Mouse (Mus musculus) cerebellum, postnatal 25 days (tissue): ENCODE measurements at regions not wholly inside any gene's neighbourhood (a gene's known extent, or its start where the extent isn't known, plus 50 kb on each side); places are given as distances from the start of the nearest gene placed in this dataset.

Experiments used
- DNase-seq, 2 experiments: peaks; one replicate each; pipeline ENCODE4 v3.0.0; 2021; ENCODE audit warnings: mixed read lengths in 2 of 2

- no peak for DNase-seq
Measured at GRCm38 (mm10) chr8:50802938-50803337, 1959.2 kb upstream of the Tenm3 start.

DNA sequence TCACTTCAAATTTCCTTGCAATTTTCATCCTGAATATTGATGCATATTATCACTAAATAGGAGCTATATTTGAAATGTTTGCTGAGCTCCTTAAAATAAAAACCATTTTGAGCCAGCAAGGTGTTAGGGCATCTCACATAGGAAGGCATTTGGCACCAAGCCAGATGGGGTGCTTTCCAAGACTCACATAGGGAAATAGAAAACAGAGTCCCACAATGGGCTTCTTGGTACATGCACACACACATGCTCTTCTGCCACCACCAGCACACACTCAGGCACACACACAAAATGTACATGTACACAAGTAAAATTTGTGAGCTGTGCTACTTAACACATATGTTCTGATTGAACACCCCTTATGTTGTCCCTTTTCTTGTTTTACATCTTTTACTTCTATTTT, 1943.7 kb upstream of the Tenm3 start:
- peak; percentile 33 to 62 for DNase-seq

GRCm38 (mm10) chr8:50770671-50771070, 1926.9 kb upstream of the Tenm3 start:
- DNase-seq, result no peak
